Mouse (Mus musculus) forebrain, embryonic 12.5 days (tissue): ENCODE data around the gene Ephb3. TPM values are rescaled to one million over a fixed set of nuclear protein-coding genes. Genes with fewer than 3 reads are reported as not detected.
A peak's percentile ranks its signal among the peaks of the same experiment; 100 is the strongest.

ENCODE experiments used
- ATAC-seq: fragments of 200-750 bp; cut with Nextera tagmentation; 2 replicates; pipeline ENCODE4 v1.8.0; 2017; ENCODE audit warnings: moderate TSS enrichment; ENCODE audit not compliant: low FRiP score
- H3K27ac ChIP-seq: fragments of 300-500 bp; sonication (generic); 2 replicates; pipeline ENCODE4 v1.5.1; 2016; ENCODE audit warnings: mild to moderate bottlenecking
- H3K27me3 ChIP-seq: fragments of 300-500 bp; sonication (generic); 2 replicates; pipeline ENCODE4 v1.6.1; 2016; ENCODE audit warnings: mild to moderate bottlenecking
- H3K36me3 ChIP-seq: fragments of 300-500 bp; sonication (generic); replicated peaks from 2 replicates; pipeline ENCODE4 v1.6.1; 2016; ENCODE audit warnings: mild to moderate bottlenecking
- H3K4me1 ChIP-seq: fragments of 300-500 bp; sonication (generic); 2 replicates; pipeline ENCODE4 v1.6.1; 2016
- H3K4me2 ChIP-seq: fragments of 300-500 bp; sonication (generic); 2 replicates; pipeline ENCODE4 v1.6.1; 2016; ENCODE audit warnings: mild to moderate bottlenecking, moderate library complexity
- H3K4me3 ChIP-seq: fragments of 300-500 bp; sonication (generic); replicated peaks from 2 replicates; pipeline ENCODE4 v1.5.1; 2016; ENCODE audit warnings: mild to moderate bottlenecking
- H3K9ac ChIP-seq: fragments of 300-500 bp; sonication (generic); 2 replicates; pipeline ENCODE4 v1.6.1; 2016; ENCODE audit warnings: mild to moderate bottlenecking
- H3K9me3 ChIP-seq: fragments of 300-500 bp; sonication (generic); 2 replicates; pipeline ENCODE4 v1.6.1; 2016
- WGBS: fragments of 180-500 bp; shearing (Covaris S2); methylation state at CpG from one replicate; pipeline ENCODE4 v1.1.7; 2016; 5-methylcytosine and 5-hydroxymethylcytosine counted together
- microRNA-seq: library from miRNA; unstranded; fragments of <30 nt; microRNA quantifications from one replicate; pipeline ENCODE4, GENCODE M21; 2017
- polyA plus RNA-seq: library from polyadenylated mRNA; unstranded; fragments of >200 nt; fragmentation: Nextera tagmentation; extraction: Ambion mirVana; gene quantifications from 2 replicates; pipeline ENCODE4 v1.2.1, GENCODE M21; 2016

Gene Ephb3
- polyA plus RNA-seq, 1 experiment from 2014 or later, result 16.7 TPM

DNA sequence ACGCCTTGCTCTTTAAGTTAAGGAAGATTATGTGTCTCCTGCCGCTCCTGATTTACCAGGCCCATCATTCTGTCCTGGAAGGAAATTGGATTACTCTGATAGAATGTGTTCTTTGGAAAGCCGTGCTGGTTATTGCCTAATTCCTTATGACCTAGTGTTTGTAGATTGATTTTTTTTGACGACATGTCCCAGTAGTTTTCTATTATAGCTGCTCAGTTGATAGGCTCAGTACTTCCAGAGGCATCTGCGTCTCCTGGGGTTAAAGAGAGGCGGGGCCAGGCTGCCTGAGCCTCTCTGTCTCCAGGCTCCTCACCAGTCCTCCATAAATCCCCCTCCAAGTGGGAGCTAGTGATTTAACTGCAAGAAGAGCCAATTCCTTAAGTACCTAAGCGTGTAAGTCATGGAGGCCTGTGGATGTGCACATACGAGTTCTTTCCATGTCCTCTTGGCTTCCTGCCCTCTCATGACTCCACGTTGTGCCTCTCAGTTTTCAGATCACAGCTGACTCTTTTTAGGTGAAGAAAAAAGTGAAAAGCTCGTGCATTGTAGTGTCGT lies 47.9 kb downstream of the Ephb3 start:
- Histone ChIP-seq H3K4me2 (no peak overlapping the region), H3K4me3 (no peak overlapping the region), H3K4me1 (peaks cover 17% of the 10 kb centered on the region), H3K27ac (no peak overlapping the region), H3K36me3 (no peaks in the 10 kb centered on the region), H3K27me3 (peaks cover 55% of the 10 kb centered on the region), H3K9ac (no peak overlapping the region), H3K9me3 (no peaks in the 10 kb centered on the region)
- ATAC-seq, result no peak
- whole genome bisulfite sequencing, result 50% methylated on average over 11 of the region's 11 CpGs

DNA sequence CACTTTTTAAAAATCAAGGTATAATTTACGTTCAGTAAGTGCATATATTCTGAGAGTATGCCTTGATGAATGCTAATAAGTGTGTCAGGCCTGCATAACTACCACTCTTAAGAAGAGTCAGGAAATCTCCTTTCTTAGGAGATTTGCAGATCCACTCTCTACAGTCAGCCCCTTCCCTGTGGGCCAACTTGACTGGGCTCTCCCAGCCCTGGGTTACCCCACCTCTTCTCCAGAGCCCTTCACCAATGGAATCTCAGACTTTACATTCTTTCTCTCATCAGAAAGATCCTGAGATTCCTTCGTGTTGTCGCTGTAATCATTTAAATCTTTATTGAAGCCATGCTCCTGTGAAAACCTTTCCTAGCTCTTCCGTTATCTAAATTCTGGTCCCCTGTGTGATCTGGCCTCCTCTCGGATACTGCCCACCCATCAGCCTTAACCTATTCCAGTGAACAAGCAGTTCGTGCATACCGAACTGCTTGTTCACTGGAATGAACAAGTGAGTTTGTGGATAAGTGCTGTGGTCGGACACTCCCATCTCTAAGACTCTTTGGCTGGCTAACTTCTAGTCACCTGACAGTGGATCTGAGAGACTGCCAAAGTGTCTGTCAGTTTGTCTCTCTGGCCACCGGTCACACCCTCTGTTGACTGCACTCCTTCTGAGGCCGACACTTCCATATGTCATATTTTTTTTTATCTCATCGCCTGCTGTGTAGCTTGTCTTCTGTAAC lies 51.2 kb downstream of the Ephb3 start:
- Histone ChIP-seq H3K9me3 (no peaks in the 10 kb centered on the region), H3K4me2 (no peak overlapping the region), H3K4me3 (no peak overlapping the region), H3K27me3 (peaks cover 28% of the 10 kb centered on the region), H3K36me3 (no peaks in the 10 kb centered on the region), H3K27ac (no peak overlapping the region), H3K4me1 (no peaks in the 10 kb centered on the region), H3K9ac (no peak overlapping the region)
- 87% methylated on average over 11 of the region's 11 CpGs for WGBS
- no peak for ATAC-seq

DNA sequence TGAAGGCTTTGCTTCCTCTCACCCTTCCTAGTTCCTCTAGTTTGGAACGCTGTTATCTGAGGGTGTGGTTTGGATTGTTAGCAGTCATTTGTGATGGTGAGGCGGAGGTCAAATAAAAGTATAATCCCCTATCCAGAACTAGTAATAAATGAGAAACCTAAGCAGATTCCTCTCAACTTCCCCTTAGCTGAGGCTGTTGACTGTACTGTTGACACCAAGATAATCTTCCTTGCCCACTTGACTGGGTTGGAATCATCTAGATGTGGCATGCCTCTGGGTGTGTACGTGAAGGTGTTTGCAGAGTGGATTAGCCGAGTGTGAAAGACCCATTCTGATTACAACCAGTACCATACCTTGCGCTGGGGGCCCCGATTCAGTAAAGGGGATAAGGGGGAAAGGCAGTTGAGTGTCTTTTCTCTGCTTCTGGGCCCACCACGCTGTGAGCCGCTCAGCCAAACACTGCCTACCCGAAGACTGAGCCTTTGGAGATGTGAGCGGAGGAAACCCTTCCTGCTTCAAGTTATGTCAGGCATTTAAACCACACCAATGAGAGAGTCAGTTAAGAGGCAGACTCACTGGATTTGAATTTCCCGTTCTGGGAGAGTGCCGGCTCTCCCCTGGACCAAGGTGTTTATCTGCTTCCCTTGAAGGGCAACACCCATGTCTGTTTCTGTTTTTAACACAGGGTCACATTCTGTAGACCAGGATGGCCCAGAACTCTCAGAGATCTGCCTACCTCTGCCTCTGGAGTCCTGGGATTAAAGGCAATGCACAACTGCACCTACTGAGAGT lies 52.2 kb downstream of the Ephb3 start:
- no peak overlapping the region for H3K4me3 ChIP-seq
- no peaks in the 10 kb centered on the region for H3K9me3 ChIP-seq
- H3K4me1 ChIP-seq, result no peaks in the 10 kb centered on the region
- H3K27me3 ChIP-seq, result peaks cover 18% of the 10 kb centered on the region
- no peak for ATAC-seq
- WGBS, result 92% methylated on average over 12 of the region's 12 CpGs
- H3K9ac ChIP-seq, result no peak overlapping the region
- no peak overlapping the region for H3K4me2 ChIP-seq
- no peak overlapping the region for H3K27ac ChIP-seq
- H3K36me3 ChIP-seq, result no peaks in the 10 kb centered on the region

DNA sequence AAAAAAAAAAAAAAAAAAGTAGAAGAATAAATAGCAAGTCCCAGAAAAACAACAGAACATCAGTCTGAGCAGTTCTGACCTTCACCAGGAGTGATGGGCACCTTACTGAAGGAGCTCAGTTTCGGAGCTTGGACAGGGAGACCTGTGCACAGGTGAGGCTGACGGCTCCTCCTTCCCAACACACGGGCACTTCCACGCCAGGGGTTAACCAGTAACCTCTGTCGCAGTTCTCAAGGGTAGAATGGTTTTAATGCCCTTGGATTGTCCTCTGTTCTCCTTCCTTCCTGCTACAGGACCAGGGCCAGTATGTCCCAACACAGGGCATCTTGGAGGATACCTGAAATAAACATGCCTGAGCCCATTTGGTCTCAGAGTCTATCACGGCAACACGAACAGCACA lies 60.9 kb downstream of the Ephb3 start:
- no peaks in the 10 kb centered on the region for H3K27me3 ChIP-seq
- 90% methylated on average over 7 of the region's 7 CpGs for WGBS
- no peaks in the 10 kb centered on the region for H3K9me3 ChIP-seq
- H3K4me1 ChIP-seq, result peaks cover 6% of the 10 kb centered on the region
- H3K4me3 ChIP-seq, result no peak overlapping the region
- H3K27ac ChIP-seq, result no peak overlapping the region
- H3K36me3 ChIP-seq, result no peaks in the 10 kb centered on the region
- no peak overlapping the region for H3K9ac ChIP-seq
- H3K4me2 ChIP-seq, result no peak overlapping the region
- no peak for ATAC-seq

DNA sequence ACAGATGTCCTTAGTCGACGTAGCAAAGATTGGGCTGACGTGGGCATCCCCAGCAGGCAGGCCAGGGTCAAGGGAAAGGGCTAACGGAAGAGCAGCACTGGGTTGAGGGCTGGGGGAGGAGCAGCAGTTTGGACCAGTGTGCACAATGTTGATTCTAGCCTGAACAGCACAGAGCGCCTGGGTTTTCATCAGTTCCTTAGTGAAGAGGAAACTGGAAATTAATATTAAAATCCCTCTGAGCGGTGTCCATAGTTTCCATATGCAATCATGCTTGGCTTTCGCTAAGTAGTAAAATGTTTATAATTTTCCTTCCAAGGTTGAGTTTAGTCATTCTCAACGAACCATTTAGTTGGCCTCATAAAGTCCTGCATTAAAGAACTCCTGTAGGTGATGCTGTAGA lies 65.2 kb downstream of the Ephb3 start:
- no peaks in the 10 kb centered on the region for H3K27me3 ChIP-seq
- H3K4me1 ChIP-seq, result peaks cover 43% of the 10 kb centered on the region
- H3K4me2 ChIP-seq, result no peak overlapping the region
- ATAC-seq, result no peak
- H3K9ac ChIP-seq, result no peak overlapping the region
- H3K36me3 ChIP-seq, result no peaks in the 10 kb centered on the region
- no peak overlapping the region for H3K4me3 ChIP-seq
- H3K27ac ChIP-seq, result no peak overlapping the region
- WGBS, result 63% methylated on average over 8 of the region's 8 CpGs
- H3K9me3 ChIP-seq, result no peaks in the 10 kb centered on the region

DNA sequence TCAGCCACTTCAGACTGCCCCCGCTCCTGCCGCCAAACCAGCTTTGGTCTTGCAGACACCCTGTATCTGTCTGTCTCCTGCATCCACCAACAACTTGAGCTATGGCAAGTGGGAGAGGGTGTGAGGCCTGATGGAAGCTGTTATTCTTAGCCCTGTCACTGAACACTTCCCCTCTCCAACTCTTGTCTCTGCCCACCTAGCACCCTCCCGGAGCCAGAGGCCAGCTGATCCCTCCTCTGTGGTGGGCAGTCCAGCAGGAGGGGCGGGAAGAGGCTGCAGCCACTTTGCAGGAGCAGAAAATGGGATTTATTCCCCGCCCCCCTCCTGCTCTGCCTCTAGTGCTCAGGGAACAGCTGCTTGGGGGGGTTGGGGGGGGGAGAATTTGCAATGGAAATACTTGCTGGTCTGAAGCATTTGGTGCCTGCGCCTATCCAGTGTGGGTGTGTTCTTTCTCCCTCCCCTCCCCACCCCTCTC lies 67.3 kb downstream of the Ephb3 start:
- peaks cover 45% of the 10 kb centered on the region for H3K4me1 ChIP-seq
- H3K4me2 ChIP-seq, result no peak overlapping the region
- no peaks in the 10 kb centered on the region for H3K27me3 ChIP-seq
- 0 out of 2 replicates have a peak, but pooled peaks cover 3% of the 10 kb centered on the region for H3K9me3 ChIP-seq
- no peak overlapping the region for H3K9ac ChIP-seq
- no peak overlapping the region for H3K4me3 ChIP-seq
- 0 out of 2 replicates have a peak, but pooled peaks have one; percentile 18 for ATAC-seq
- H3K36me3 ChIP-seq, result no peaks in the 10 kb centered on the region
- H3K27ac ChIP-seq, result 0 out of 2 replicates have a peak overlapping the region, but pooled peaks have one; percentile 36
- WGBS, result 52% methylated on average over 6 of the region's 6 CpGs

DNA sequence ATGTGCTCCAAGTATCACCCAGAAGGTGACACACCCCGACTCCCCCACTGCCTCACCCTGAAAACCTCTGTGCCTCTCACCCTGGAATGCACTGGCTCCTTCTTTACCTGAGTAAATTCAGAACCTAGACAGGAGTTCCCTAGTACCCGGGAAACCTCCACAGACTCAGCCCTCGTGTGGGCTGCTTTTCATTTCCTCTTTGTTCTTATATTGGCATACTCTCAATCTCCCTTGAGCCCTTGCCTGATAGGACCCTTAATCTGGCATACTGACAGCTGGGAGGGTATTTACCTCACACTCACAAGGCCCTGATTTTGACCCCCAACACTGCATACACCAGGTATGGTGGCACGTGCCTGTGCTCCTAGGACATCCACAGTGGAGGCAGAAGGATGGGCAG lies 68.2 kb downstream of the Ephb3 start:
- H3K36me3 ChIP-seq, result no peaks in the 10 kb centered on the region
- H3K27ac ChIP-seq, result no peak overlapping the region
- ATAC-seq, result no peak
- 0 out of 2 replicates have a peak, but pooled peaks cover 3% of the 10 kb centered on the region for H3K9me3 ChIP-seq
- WGBS, result 62% methylated on average over 4 of the region's 4 CpGs
- H3K9ac ChIP-seq, result no peak overlapping the region
- H3K4me2 ChIP-seq, result no peak overlapping the region
- no peaks in the 10 kb centered on the region for H3K27me3 ChIP-seq
- no peak overlapping the region for H3K4me3 ChIP-seq
- peaks cover 45% of the 10 kb centered on the region for H3K4me1 ChIP-seq

Small RNA genes within 50 kb of the gene (microRNA-seq; reads per million reads assigned to microRNA genes)
- not detected for gene Mir7680

Other genes with a start within 250 kb of the Ephb3 start
- not detected in 2 replicates for gene Teddm3, start 50.8 kb upstream of the Ephb3 start, polyA plus RNA-seq
- 30.1 and 31.6 TPM in 2 replicates for gene Vps8, start 218.4 kb downstream of the Ephb3 start, polyA plus RNA-seq